Mouse (Mus musculus): ENCODE results near the gene Crybg1. TPM values are rescaled to one million over a fixed set of nuclear protein-coding genes. Genes with fewer than 3 reads are reported as not detected.

Crybg1 gene
- polyA plus RNA-seq, 1 experiment from 2014 or later, result 0.31 TPM

- no peak for ATAC-seq (ENCODE audit: low FRiP score)
- Histone ChIP-seq H3K27me3 (ENCODE audit: control insufficient read depth, insufficient read depth, low read length) (no peaks in the 10 kb centered on the region), H3K36me3 (ENCODE audit: control insufficient read depth, insufficient read depth, low read length) (no peaks in the 10 kb centered on the region), H3K4me3 (ENCODE audit: low read depth, low read length) (no peak overlapping the region), H3K4me2 (replicated peaks; ENCODE audit: low read depth, low read length) (no peak overlapping the region), H3K4me1 (replicated peaks; ENCODE audit: control insufficient read depth, insufficient read depth, low read length) (no peaks in the 10 kb centered on the region), H3K9me3 (ENCODE audit: control insufficient read depth, low read length) (no peaks in the 10 kb centered on the region), H3K27ac (ENCODE audit: low read depth, low read length) (no peak overlapping the region), H3K9ac (ENCODE audit: low read depth, low read length) (no peak overlapping the region)
- 84% methylated on average over 7 of the region's 7 CpGs for WGBS
- DNase-seq (ENCODE audit: low spot score), result no peak
These were observed 79.5 kb downstream of the Crybg1 start for GRCm38 (mm10) chr10:44069131-44069530.

GRCm38 (mm10) chr10:44065848-44066360, 82.7 kb downstream of the Crybg1 start:
- Histone ChIP-seq H3K36me3 (ENCODE audit: control insufficient read depth, insufficient read depth, low read length) (no peaks in the 10 kb centered on the region), H3K9ac (ENCODE audit: low read depth, low read length) (no peak overlapping the region), H3K27me3 (ENCODE audit: control insufficient read depth, insufficient read depth, low read length) (no peaks in the 10 kb centered on the region), H3K4me1 (replicated peaks; ENCODE audit: control insufficient read depth, insufficient read depth, low read length) (no peaks in the 10 kb centered on the region), H3K4me3 (ENCODE audit: low read depth, low read length) (no peak overlapping the region), H3K4me2 (replicated peaks; ENCODE audit: low read depth, low read length) (no peak overlapping the region), H3K27ac (ENCODE audit: low read depth, low read length) (no peak overlapping the region), H3K9me3 (ENCODE audit: control insufficient read depth, low read length) (no peaks in the 10 kb centered on the region)
- no peak for ATAC-seq (ENCODE audit: low FRiP score)
- 92% methylated on average over 6 of the region's 6 CpGs for WGBS
- DNase-seq (ENCODE audit: low spot score), result no peak

- no peak overlapping the region for H3K27ac ChIP-seq (ENCODE audit: low read depth, low read length)
- H3K9ac ChIP-seq (ENCODE audit: low read depth, low read length), result no peak overlapping the region
- H3K9me3 ChIP-seq (ENCODE audit: control insufficient read depth, low read length), result no peaks in the 10 kb centered on the region
- no peak overlapping the region for H3K4me3 ChIP-seq (ENCODE audit: low read depth, low read length)
- no peak overlapping the region for H3K4me2 ChIP-seq (replicated peaks; ENCODE audit: low read depth, low read length)
- ATAC-seq (ENCODE audit: low FRiP score) (no peak), DNase-seq (ENCODE audit: low spot score) (no peak)
- WGBS, result 93% methylated on average over 4 of the region's 4 CpGs
- no peaks in the 10 kb centered on the region for H3K4me1 ChIP-seq (replicated peaks; ENCODE audit: control insufficient read depth, insufficient read depth, low read length)
- no peaks in the 10 kb centered on the region for H3K36me3 ChIP-seq (ENCODE audit: control insufficient read depth, insufficient read depth, low read length)
- H3K27me3 ChIP-seq (ENCODE audit: control insufficient read depth, insufficient read depth, low read length), result no peaks in the 10 kb centered on the region
These were observed 85.7 kb downstream of the Crybg1 start for GRCm38 (mm10) chr10:44062981-44063380.

GRCm38 (mm10) chr10:44050913-44051312, 97.7 kb downstream of the Crybg1 start:
- Histone ChIP-seq H3K9me3 (ENCODE audit: control insufficient read depth, low read length) (no peaks in the 10 kb centered on the region), H3K4me3 (ENCODE audit: low read depth, low read length) (no peak overlapping the region), H3K27me3 (ENCODE audit: control insufficient read depth, insufficient read depth, low read length) (no peaks in the 10 kb centered on the region), H3K4me1 (replicated peaks; ENCODE audit: control insufficient read depth, insufficient read depth, low read length) (no peaks in the 10 kb centered on the region), H3K4me2 (replicated peaks; ENCODE audit: low read depth, low read length) (no peak overlapping the region), H3K27ac (ENCODE audit: low read depth, low read length) (no peak overlapping the region), H3K36me3 (ENCODE audit: control insufficient read depth, insufficient read depth, low read length) (no peaks in the 10 kb centered on the region), H3K9ac (ENCODE audit: low read depth, low read length) (no peak overlapping the region)
- ATAC-seq (ENCODE audit: low FRiP score) (no peak), DNase-seq (ENCODE audit: low spot score) (no peak)
- WGBS, result 71% methylated on average over 6 of the region's 6 CpGs

GRCm38 (mm10) chr10:44044727-44045126, 103.9 kb downstream of the Crybg1 start:
- H3K9ac ChIP-seq (ENCODE audit: low read depth, low read length), result no peak overlapping the region
- no peak overlapping the region for H3K4me2 ChIP-seq (replicated peaks; ENCODE audit: low read depth, low read length)
- H3K4me1 ChIP-seq (replicated peaks; ENCODE audit: control insufficient read depth, insufficient read depth, low read length), result no peaks in the 10 kb centered on the region
- no peak for ATAC-seq (ENCODE audit: low FRiP score)
- H3K9me3 ChIP-seq (ENCODE audit: control insufficient read depth, low read length), result no peaks in the 10 kb centered on the region
- DNase-seq (ENCODE audit: low spot score), result no peak
- H3K27me3 ChIP-seq (ENCODE audit: control insufficient read depth, insufficient read depth, low read length), result no peaks in the 10 kb centered on the region
- H3K36me3 ChIP-seq (ENCODE audit: control insufficient read depth, insufficient read depth, low read length), result no peaks in the 10 kb centered on the region
- no peak overlapping the region for H3K4me3 ChIP-seq (ENCODE audit: low read depth, low read length)
- H3K27ac ChIP-seq (ENCODE audit: low read depth, low read length), result no peak overlapping the region
- 80% methylated on average over 4 of the region's 4 CpGs for WGBS

GRCm38 (mm10) chr10:44043630-44044029, 105.0 kb downstream of the Crybg1 start:
- Histone ChIP-seq H3K27me3 (ENCODE audit: control insufficient read depth, insufficient read depth, low read length) (no peaks in the 10 kb centered on the region), H3K4me1 (replicated peaks; ENCODE audit: control insufficient read depth, insufficient read depth, low read length) (no peaks in the 10 kb centered on the region), H3K36me3 (ENCODE audit: control insufficient read depth, insufficient read depth, low read length) (no peaks in the 10 kb centered on the region), H3K4me3 (ENCODE audit: low read depth, low read length) (no peak overlapping the region), H3K9ac (ENCODE audit: low read depth, low read length) (no peak overlapping the region), H3K9me3 (ENCODE audit: control insufficient read depth, low read length) (no peaks in the 10 kb centered on the region), H3K4me2 (replicated peaks; ENCODE audit: low read depth, low read length) (no peak overlapping the region), H3K27ac (ENCODE audit: low read depth, low read length) (no peak overlapping the region)
- 72% methylated on average over 7 of the region's 7 CpGs for whole genome bisulfite sequencing
- ATAC-seq (ENCODE audit: low FRiP score), result no peak
- DNase-seq (ENCODE audit: low spot score), result no peak

- DNase-seq (ENCODE audit: low spot score) (no peak), ATAC-seq (ENCODE audit: low FRiP score) (no peak)
- Histone ChIP-seq H3K4me2 (replicated peaks; ENCODE audit: low read depth, low read length) (no peak overlapping the region), H3K27me3 (ENCODE audit: control insufficient read depth, insufficient read depth, low read length) (no peaks in the 10 kb centered on the region), H3K4me3 (ENCODE audit: low read depth, low read length) (no peak overlapping the region), H3K27ac (ENCODE audit: low read depth, low read length) (no peak overlapping the region), H3K9me3 (ENCODE audit: control insufficient read depth, low read length) (no peaks in the 10 kb centered on the region), H3K4me1 (replicated peaks; ENCODE audit: control insufficient read depth, insufficient read depth, low read length) (no peaks in the 10 kb centered on the region), H3K9ac (ENCODE audit: low read depth, low read length) (no peak overlapping the region), H3K36me3 (ENCODE audit: control insufficient read depth, insufficient read depth, low read length) (no peaks in the 10 kb centered on the region)
- WGBS, result 93% methylated on average over 2 of the region's 2 CpGs
These were observed 109.5 kb downstream of the Crybg1 start for GRCm38 (mm10) chr10:44039185-44039584.

GRCm38 (mm10) chr10:44037918-44038544, 110.6 kb downstream of the Crybg1 start:
- no peak overlapping the region for H3K4me2 ChIP-seq (replicated peaks; ENCODE audit: low read depth, low read length)
- 47% methylated on average over 11 of the region's 11 CpGs for WGBS

GRCm38 (mm10) chr10:44029566-44029965, 119.1 kb downstream of the Crybg1 start:
- WGBS, result 82% methylated on average over 3 of the region's 3 CpGs
- no peaks in the 10 kb centered on the region for H3K36me3 ChIP-seq (ENCODE audit: control insufficient read depth, insufficient read depth, low read length)

More at GRCm38 (mm10) chr10:44037918-44038544, 110.6 kb downstream of the Crybg1 start:
- H3K4me3 ChIP-seq (ENCODE audit: low read depth, low read length), result no peak overlapping the region
- H3K9ac ChIP-seq (ENCODE audit: low read depth, low read length), result no peak overlapping the region
- DNase-seq (ENCODE audit: low spot score) (peak; percentile 3), ATAC-seq (ENCODE audit: low FRiP score) (no peak)
- no peaks in the 10 kb centered on the region for H3K4me1 ChIP-seq (replicated peaks; ENCODE audit: control insufficient read depth, insufficient read depth, low read length)
- H3K9me3 ChIP-seq (ENCODE audit: control insufficient read depth, low read length), result no peaks in the 10 kb centered on the region
- no peak overlapping the region for H3K27ac ChIP-seq (ENCODE audit: low read depth, low read length)
- H3K27me3 ChIP-seq (ENCODE audit: control insufficient read depth, insufficient read depth, low read length), result no peaks in the 10 kb centered on the region
- H3K36me3 ChIP-seq (ENCODE audit: control insufficient read depth, insufficient read depth, low read length), result no peaks in the 10 kb centered on the region

More at GRCm38 (mm10) chr10:44029566-44029965, 119.1 kb downstream of the Crybg1 start:
- no peak overlapping the region for H3K4me3 ChIP-seq (ENCODE audit: low read depth, low read length)
- H3K27ac ChIP-seq (ENCODE audit: low read depth, low read length), result no peak overlapping the region
- no peak for DNase-seq (ENCODE audit: low spot score)
- no peaks in the 10 kb centered on the region for H3K9me3 ChIP-seq (ENCODE audit: control insufficient read depth, low read length)
- H3K27me3 ChIP-seq (ENCODE audit: control insufficient read depth, insufficient read depth, low read length), result no peaks in the 10 kb centered on the region
- no peak for ATAC-seq (ENCODE audit: low FRiP score)
- H3K4me2 ChIP-seq (replicated peaks; ENCODE audit: low read depth, low read length), result no peak overlapping the region
- H3K9ac ChIP-seq (ENCODE audit: low read depth, low read length), result no peak overlapping the region
- no peaks in the 10 kb centered on the region for H3K4me1 ChIP-seq (replicated peaks; ENCODE audit: control insufficient read depth, insufficient read depth, low read length)

All from hindbrain, embryonic 11.5 days (tissue).